In genomic region chr5:110100921-110101631, GRCm38 (mm10) we compare ENCODE assay signal across 8 mouse cellular contexts. TPM values are rescaled to one million over a fixed set of nuclear protein-coding genes. Genes with fewer than 3 reads are reported as not detected.
DNase-seq lines count a peak whose midpoint lies in the region; ATAC-seq and TF ChIP-seq lines count a peak whose summit lies in the region.

No protein-coding gene starts in this region.

- no peak for ATAC-seq in cerebellum, adult (ENCODE audit: insufficient number of reproducible peaks, low FRiP score, low TSS enrichment)
- no peak for ATAC-seq in embryonic facial prominence, embryonic 12.5 days (ENCODE audit: insufficient number of reproducible peaks, insufficient read depth, low FRiP score, low TSS enrichment)
- ATAC-seq in inflammation-experienced regulatory T-cells, adult 6 months, result peak; percentile 79
- ATAC-seq in limb, embryonic 12.5 days (ENCODE audit: insufficient number of reproducible peaks, insufficient read depth, low FRiP score, low TSS enrichment, low read depth), result peak; percentile 20; the same call in 1 of the 2 replicates

- peak overlapping the region; percentile 61 to 63 for H3K4me3 ChIP-seq in ES-E14 (ENCODE audit: insufficient read depth in 1 of 2, low read depth in 1 of 2, low read length in 2 of 2, poor library complexity in 1 of 2, severe bottlenecking in 1 of 2)
- H3K4me3 ChIP-seq in embryonic facial prominence, embryonic 12.5 days, result peak overlapping the region; percentile 35
- H3K4me3 ChIP-seq in limb, embryonic 12.5 days (replicated peaks), result peak overlapping the region; percentile 40

- H3K4me2 ChIP-seq in embryonic facial prominence, embryonic 12.5 days (replicated peaks), result peak overlapping the region; percentile 72
- H3K4me2 ChIP-seq in limb, embryonic 12.5 days, result peak overlapping the region; percentile 78

- peaks cover 9 to 57% of the 10 kb centered on the region in 2 experiments for H3K4me1 ChIP-seq in ES-E14 (ENCODE audit: control insufficient read depth in 2 of 2, insufficient read depth in 2 of 2, low read length in 2 of 2, poor library complexity in 1 of 2)
- H3K4me1 ChIP-seq in embryonic facial prominence, embryonic 12.5 days, result peaks cover 23% of the 10 kb centered on the region
- H3K4me1 ChIP-seq in limb, embryonic 12.5 days (replicated peaks), result peaks cover 34% of the 10 kb centered on the region

- H3K27me3 ChIP-seq in embryonic facial prominence, embryonic 12.5 days, result 0 out of 2 replicates have a peak, but pooled peaks cover 4% of the 10 kb centered on the region
- peaks cover 18% of the 10 kb centered on the region for H3K27me3 ChIP-seq in limb, embryonic 12.5 days

- WGBS in embryonic facial prominence, embryonic 12.5 days, result 2% methylated on average over 34 of the region's 37 CpGs
- WGBS in limb, embryonic 12.5 days, result 1% methylated on average over 32 of the region's 37 CpGs

- in situ Hi-C loops in ES-E14 (cut with MboI; ENCODE audit: low sequenced_read_pairs in 2 of 2, unreplicated experiment in 2 of 2), result no loop called here

- H3K9ac ChIP-seq in ES-E14 (ENCODE audit: insufficient read depth, low read depth, low read length, poor library complexity, severe bottlenecking), result no peak overlapping the region; the same call in 1 of the 2 replicates
- H3K9ac ChIP-seq in embryonic facial prominence, embryonic 12.5 days, result no peak overlapping the region; the same call in 1 of the 2 replicates
- no peak overlapping the region for H3K9ac ChIP-seq in limb, embryonic 12.5 days (replicated peaks)

- DNase-seq in cerebellum, adult 11 months, result peak; percentile 55
- no peak for DNase-seq in ES-E14 (ENCODE audit: low read depth, low spot score)
- DNase-seq in neural tube, embryonic 10.5 days (ENCODE audit: extremely low spot score, low spot score), result peak; percentile 47
- peak; percentile 75 for DNase-seq in thymus, postnatal 14 days

- H3K27ac ChIP-seq in ES-E14 (ENCODE audit: insufficient read depth, low read depth, low read length, poor library complexity, severe bottlenecking), result peak overlapping the region; percentile 73
- no peak overlapping the region for H3K27ac ChIP-seq in embryonic facial prominence, embryonic 12.5 days
- H3K27ac ChIP-seq in limb, embryonic 12.5 days, result no peak overlapping the region

- H3K9me3 ChIP-seq in ES-E14 (ENCODE audit: control insufficient read depth, insufficient read depth, low read depth, low read length), result no peaks in the 10 kb centered on the region
- no peaks in the 10 kb centered on the region for H3K9me3 ChIP-seq in embryonic facial prominence, embryonic 12.5 days
- peaks cover 3% of the 10 kb centered on the region; the same call in 1 of the 2 replicates for H3K9me3 ChIP-seq in limb, embryonic 12.5 days

- H3K36me3 ChIP-seq in ES-E14 (ENCODE audit: control insufficient read depth, insufficient read depth, low read length, poor library complexity, severe bottlenecking), result peaks cover 39% of the 10 kb centered on the region
- H3K36me3 ChIP-seq in embryonic facial prominence, embryonic 12.5 days, result peaks cover 33% of the 10 kb centered on the region
- H3K36me3 ChIP-seq in limb, embryonic 12.5 days, result peaks cover 34% of the 10 kb centered on the region

TF ChIP-seq in ES-E14, 5 proteins besides CTCF, POLR2A, EP300 and RAD21:
- TF ChIP-seq HCFC1 (IDR thresholded peaks at IDR 0.05; ENCODE audit: borderline replicate concordance, insufficient read depth, low read length), result no peak
- TF ChIP-seq ZC3H11A (IDR thresholded peaks at IDR 0.05; ENCODE audit: borderline replicate concordance, low read depth, low read length), result no peak
- TF ChIP-seq MAFK (IDR thresholded peaks at IDR 0.05; ENCODE audit: insufficient read depth, low read depth, low read length), result no peak
- no peak for TF ChIP-seq CHD2 (IDR thresholded peaks at IDR 0.05; ENCODE audit: low read depth, low read length)
- TF ChIP-seq ZNF384 (IDR thresholded peaks at IDR 0.05; ENCODE audit: low read depth, low read length), result no peak

RNA-seq across cellular contexts. Expression of gene Plcxd1, which starts 1.3 kb away (rescaled TPM):
- total RNA-seq in ES-E14 (2012; rRNA removed), result 18.3 and 39.9 TPM in 2 replicates
- polyA plus RNA-seq in embryonic facial prominence, embryonic 12.5 days (2016; fragmentation: Nextera tagmentation; extraction: Ambion mirVana), result 1.4 and 1.7 TPM in 2 replicates
- polyA plus RNA-seq in inflammation-experienced regulatory T-cells, adult 6 months (2017; shearing (Covaris generic)), result 1 to 10 TPM in 1 of 3 experiments, under 1 TPM in 2; 0.54 to 1.7 (median 0.75) TPM
- 1.8 and 2.0 TPM in 2 replicates for polyA plus RNA-seq in limb, embryonic 12.5 days (2016; fragmentation: Nextera tagmentation; extraction: Ambion mirVana)

RNA-seq across cellular contexts. Expression of gene Gm35315, which starts 6.9 kb away (rescaled TPM):
- 11.4 and 13.7 TPM in 2 replicates for total RNA-seq in ES-E14 (2012; rRNA removed)
- 1.2 and 1.5 TPM in 2 replicates for polyA plus RNA-seq in embryonic facial prominence, embryonic 12.5 days (2016; fragmentation: Nextera tagmentation; extraction: Ambion mirVana)
- polyA plus RNA-seq in inflammation-experienced regulatory T-cells, adult 6 months (2017; shearing (Covaris generic)), result 1 to 10 TPM; 1.2 to 2.9 (median 1.7) TPM
- 1.1 and 1.7 TPM in 2 replicates for polyA plus RNA-seq in limb, embryonic 12.5 days (2016; fragmentation: Nextera tagmentation; extraction: Ambion mirVana)

RNA-seq across cellular contexts. Expression of gene Gtpbp6, which starts 6.9 kb away (rescaled TPM):
- 116 and 226 TPM in 2 replicates for total RNA-seq in ES-E14 (2012; rRNA removed)
- polyA plus RNA-seq in embryonic facial prominence, embryonic 12.5 days (2016; fragmentation: Nextera tagmentation; extraction: Ambion mirVana), result 43.1 and 47.2 TPM in 2 replicates
- polyA plus RNA-seq in inflammation-experienced regulatory T-cells, adult 6 months (2017; shearing (Covaris generic)), result 10 to 100 TPM; 12.3 to 15.1 (median 13.5) TPM
- polyA plus RNA-seq in limb, embryonic 12.5 days (2016; fragmentation: Nextera tagmentation; extraction: Ambion mirVana), result 41.7 and 42.5 TPM in 2 replicates

RNA-seq across cellular contexts. Expression of gene Zfp605, which starts 8.8 kb away (rescaled TPM):
- total RNA-seq in ES-E14 (2012; rRNA removed), result 7.8 and 8.9 TPM in 2 replicates
- polyA plus RNA-seq in embryonic facial prominence, embryonic 12.5 days (2016; fragmentation: Nextera tagmentation; extraction: Ambion mirVana), result 7.0 and 7.5 TPM in 2 replicates
- polyA plus RNA-seq in inflammation-experienced regulatory T-cells, adult 6 months (2017; shearing (Covaris generic)), result 1 to 10 TPM; 2.7 to 4.5 (median 4.4) TPM
- 5.0 and 5.1 TPM in 2 replicates for polyA plus RNA-seq in limb, embryonic 12.5 days (2016; fragmentation: Nextera tagmentation; extraction: Ambion mirVana)

RNA-seq across cellular contexts. Expression of gene Gm17655, which starts 28.8 kb away (rescaled TPM):
- total RNA-seq in ES-E14 (2012; rRNA removed), result 7.1 and 8.6 TPM in 2 replicates
- 2.9 and 3.2 TPM in 2 replicates for polyA plus RNA-seq in embryonic facial prominence, embryonic 12.5 days (2016; fragmentation: Nextera tagmentation; extraction: Ambion mirVana)
- polyA plus RNA-seq in inflammation-experienced regulatory T-cells, adult 6 months (2017; shearing (Covaris generic)), result 1 to 10 TPM; 5.6 to 9.1 (median 8.4) TPM
- 4.3 and 6.0 TPM in 2 replicates for polyA plus RNA-seq in limb, embryonic 12.5 days (2016; fragmentation: Nextera tagmentation; extraction: Ambion mirVana)

Comparison
In these comparisons a context has a peak if more than half of its experiments do, and no peak if none do; other contexts are left out.
1. ATAC-seq: peak in inflammation-experienced regulatory T-cells, adult 6 months (single experiment) and limb, embryonic 12.5 days (single experiment); none in cerebellum, adult (single experiment) and embryonic facial prominence, embryonic 12.5 days (single experiment).
2. Peak in every context shown above with its lines, with median percentiles within 50 percentile points of each other: H3K4me3 ChIP-seq.